Mouse (Mus musculus): ENCODE data around the gene Gpc2.

GRCm38 (mm10) chr5:138283540-138283939 lies 3.7 kb upstream of the Gpc2 start:
- TF ChIP-seq POLR2A (IDR thresholded peaks at IDR 0.05; ENCODE audit: borderline replicate concordance, low read depth, low read length): no peak
- TF ChIP-seq CTCF (IDR thresholded peaks at IDR 0.05; ENCODE audit: low read depth, low read length): no peak

Measured in bone marrow macrophage, adult 2 months (primary cell).